Mouse (Mus musculus) left cerebral cortex, adult 18-20 months (tissue): ENCODE measurements around the gene Ubl7. TPM values are rescaled to one million over a fixed set of nuclear protein-coding genes. Genes with fewer than 3 reads are reported as not detected.

Experiments
- DNase-seq, 2 experiments: peaks; one replicate each; pipeline ENCODE4 v3.0.0; 2021 to 2022; ENCODE audit warnings: low spot score in 2 of 2, mixed read lengths in 1 of 2
- total RNA-seq, 2 experiments: library from RNA; stranded (reverse); gene quantifications; 2 replicates each; pipeline ENCODE4 v1.2.3; 2021

Ubl7 gene
- total RNA-seq, 2 experiments from 2014 or later, result 107 to 113 TPM

GRCm38 (mm10) chr9:57907206-57907605, 3.6 kb upstream of the Ubl7 start:
- DNase-seq, result no peak

- no peak for DNase-seq
Measured at GRCm38 (mm10) chr9:57912571-57912970, 1.8 kb downstream of the Ubl7 start.

DNA sequence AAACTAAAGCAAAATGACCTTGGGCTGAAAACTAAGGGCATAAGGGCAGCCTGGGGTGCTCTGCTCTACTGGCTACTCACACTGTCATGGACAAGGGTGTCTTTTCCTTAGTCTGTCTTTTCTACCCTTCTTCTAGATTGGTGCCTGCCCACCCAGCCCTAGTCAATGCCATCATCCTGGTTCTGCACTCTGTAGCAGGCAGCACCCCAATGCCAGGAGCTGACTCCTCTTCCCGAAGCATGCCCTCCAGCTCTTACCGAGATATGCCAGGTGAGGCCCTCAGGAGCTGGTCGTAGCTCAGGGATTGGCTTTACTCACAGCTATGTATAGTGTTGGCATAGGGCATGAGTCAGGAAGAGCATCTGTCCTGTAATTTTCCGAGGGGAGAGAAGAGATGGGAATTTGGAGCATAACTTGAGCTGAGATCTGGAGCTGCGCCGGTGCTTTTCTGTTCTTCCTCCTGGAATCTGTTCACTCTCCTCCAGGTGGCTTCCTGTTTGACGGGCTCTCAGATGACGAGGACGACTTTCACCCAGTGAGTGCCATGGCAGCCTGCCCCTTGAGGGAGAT, 10.8 kb downstream of the Ubl7 start:
- peak in 1 of 2 experiments; percentile 42 for DNase-seq

DNA sequence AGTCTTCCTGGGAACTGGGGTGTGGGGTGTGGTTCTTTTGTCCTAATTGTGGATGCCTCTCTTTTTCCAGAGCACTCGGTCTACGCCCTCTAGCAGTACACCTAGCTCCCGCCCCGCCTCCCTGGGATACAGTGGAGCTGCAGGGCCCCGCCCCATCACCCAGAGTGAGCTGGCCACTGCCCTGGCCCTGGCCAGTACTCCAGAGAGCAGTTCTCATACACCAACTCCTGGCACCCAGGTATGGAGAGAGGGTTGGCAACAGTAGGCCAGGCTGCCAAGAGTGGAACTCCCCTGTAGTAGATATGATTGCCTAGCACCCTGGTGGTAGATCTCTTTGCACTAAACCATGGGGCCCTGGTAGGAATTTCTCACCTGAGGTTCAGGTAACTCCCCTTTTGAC, 11.6 kb downstream of the Ubl7 start:
- DNase-seq, result no peak

DNA sequence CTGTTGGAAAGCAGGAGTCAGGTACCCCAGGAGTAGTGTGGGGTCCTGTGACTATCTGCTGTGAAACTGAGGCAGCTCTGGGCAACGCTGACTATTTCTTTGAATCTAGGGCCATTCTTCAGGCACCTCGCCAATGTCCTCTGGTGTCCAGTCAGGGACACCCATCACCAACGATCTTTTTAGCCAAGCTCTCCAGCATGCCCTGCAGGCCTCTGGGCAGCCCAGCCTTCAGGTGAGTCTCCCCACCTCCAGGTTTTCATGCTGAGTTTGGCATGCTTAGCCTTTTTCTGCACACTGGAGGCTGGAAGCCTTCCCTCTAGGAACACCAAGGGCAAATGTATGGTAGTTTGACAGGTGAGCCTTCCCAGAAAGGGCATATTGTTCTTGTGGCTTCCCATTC, 12.3 kb downstream of the Ubl7 start:
- DNase-seq, result no peak

GRCm38 (mm10) chr9:57931166-57931767, 20.5 kb downstream of the Ubl7 start:
- no peak for DNase-seq

- peak; percentile 65 to 68 for DNase-seq
Measured at GRCm38 (mm10) chr9:57932253-57932652, 21.5 kb downstream of the Ubl7 start.

DNA sequence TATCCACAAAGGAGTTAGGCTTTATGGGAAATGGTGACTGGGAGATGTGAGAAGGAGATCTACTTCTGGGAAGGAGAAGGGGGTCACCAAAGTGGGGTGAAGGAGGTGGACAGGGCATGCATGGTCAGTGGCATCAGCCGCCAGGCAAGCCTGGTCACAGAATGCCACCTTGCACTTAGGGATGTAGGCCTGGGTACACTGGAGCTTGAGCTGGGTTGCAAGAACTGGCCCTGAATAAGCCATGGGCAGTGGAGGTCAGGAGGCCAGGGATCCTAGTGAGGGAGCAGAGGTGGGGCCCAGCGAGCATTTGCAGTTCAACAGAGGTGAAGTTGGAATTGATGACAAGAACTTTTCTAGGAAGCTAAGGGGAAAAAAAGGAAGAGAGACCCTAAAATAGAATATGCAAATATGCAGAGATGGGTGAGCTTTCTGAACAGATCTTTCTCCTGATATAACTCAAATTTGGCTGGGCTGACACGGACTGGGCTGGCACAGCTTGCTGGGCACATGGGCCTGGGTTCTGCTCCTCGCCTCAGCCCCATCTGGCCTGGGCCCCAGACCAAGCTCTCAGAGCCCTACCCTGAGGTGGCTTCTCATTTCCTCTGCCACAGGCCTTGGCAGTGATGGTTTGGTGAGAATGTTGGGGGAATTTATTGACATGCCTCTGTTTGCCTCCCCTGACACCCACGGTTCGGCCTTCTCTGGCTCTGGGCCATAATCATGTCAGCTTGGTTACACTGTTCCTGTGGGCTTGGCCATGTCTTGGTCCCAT, 22.2 kb downstream of the Ubl7 start:
- DNase-seq, result peak; percentile 53 to 72

GRCm38 (mm10) chr9:57935683-57936437, 25.1 kb downstream of the Ubl7 start:
- peak; percentile 93 to 95 for DNase-seq

DNA sequence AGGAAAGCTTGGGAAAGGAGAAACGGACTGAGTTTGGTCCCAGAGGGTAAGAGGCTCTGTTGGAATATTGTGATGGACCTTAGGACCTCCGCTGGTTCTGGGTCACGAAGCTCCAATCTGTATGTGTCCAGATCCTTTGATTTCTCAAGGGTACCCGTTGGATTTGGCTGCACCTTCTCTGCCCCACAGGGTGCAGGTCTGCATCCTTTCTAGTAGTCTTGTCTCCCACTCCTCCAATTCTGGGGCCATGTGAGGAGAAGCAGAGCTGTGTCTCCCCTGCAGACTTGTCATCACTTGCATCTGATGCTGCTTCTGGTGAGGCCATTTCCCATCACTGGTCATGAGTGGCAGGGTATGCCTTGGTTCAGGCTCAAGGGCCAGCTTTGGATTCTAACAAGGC, 26.4 kb downstream of the Ubl7 start:
- DNase-seq, result no peak

DNA sequence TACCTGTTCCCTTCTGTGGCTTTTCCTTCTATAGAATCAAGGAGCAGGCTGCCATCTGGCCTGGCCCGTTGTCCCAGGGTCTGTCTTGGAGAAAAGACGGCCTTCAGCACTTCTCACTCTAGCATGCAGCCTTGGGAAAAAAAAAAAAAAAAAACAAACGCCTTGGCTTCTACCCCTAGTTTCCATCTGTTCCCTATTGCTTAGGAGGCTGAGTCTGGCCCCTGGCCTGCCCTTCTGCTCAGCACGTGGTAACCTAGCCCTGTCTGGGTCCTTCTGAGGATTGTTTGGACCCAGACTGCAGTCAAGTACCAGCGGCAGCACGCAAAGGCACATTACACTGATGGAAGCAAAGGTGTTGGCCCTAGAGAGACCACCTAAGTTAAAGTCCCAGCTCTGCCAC, 26.9 kb downstream of the Ubl7 start:
- DNase-seq, result no peak

GRCm38 (mm10) chr9:57938225-57939055, 27.7 kb downstream of the Ubl7 start:
- DNase-seq, result no peak

DNA sequence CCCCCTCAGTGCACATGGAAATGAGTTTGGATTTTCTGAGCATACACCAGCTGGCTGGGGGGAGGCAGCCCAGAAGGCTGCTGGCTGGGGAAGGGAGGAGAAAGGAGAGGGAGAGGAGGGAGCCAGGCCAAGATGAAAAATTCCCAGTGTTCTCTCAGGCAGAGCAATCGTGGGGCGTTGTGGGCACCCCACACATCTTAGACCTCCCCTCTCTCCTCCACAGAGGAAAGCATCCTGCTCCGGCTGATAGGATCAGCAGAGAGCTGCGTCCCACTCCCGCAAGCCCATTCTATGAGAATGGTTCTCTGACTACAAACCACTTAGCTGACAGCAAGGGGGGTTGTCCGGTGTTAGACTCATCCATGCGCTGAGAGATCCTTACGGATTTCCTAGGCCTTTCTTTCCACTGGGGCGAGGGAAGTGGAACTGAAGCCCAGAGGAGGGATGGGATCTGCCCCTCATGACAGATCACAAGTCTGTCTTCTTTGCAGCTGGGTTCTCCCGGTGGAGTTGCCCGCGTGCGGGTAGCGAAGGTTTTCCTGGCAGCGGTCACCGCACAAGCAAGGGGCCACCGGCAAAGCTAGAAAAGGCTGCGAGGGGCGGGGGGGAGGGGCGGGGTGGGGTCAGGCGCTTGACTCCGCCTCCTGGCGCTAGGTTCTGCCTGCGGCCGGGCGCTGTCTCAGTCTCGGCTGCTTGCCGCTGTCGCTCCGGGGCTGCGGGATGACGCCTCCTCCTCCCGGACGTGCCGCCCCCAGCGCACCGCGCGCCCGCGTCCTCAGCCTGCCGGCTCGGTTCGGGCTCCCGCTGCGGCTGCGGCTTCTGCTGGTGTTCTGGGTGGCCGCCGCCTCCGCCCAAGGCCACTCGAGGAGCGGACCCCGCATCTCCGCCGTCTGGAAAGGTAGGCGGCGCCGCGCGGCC, 28.9 kb downstream of the Ubl7 start, which contains the start of gene Sema7a:
Gene Sema7a (plus strand): TSS at position 682 of the 918 bp plus-strand sequence.
- peak; percentile 85 to 91 for DNase-seq

GRCm38 (mm10) chr9:57940349-57940794, 29.6 kb downstream of the Ubl7 start:
- DNase-seq, result peak in 1 of 2 experiments; percentile 46

GRCm38 (mm10) chr9:57940861-57941638, 30.3 kb downstream of the Ubl7 start:
- peak in 1 of 2 experiments; percentile 40 for DNase-seq

DNA sequence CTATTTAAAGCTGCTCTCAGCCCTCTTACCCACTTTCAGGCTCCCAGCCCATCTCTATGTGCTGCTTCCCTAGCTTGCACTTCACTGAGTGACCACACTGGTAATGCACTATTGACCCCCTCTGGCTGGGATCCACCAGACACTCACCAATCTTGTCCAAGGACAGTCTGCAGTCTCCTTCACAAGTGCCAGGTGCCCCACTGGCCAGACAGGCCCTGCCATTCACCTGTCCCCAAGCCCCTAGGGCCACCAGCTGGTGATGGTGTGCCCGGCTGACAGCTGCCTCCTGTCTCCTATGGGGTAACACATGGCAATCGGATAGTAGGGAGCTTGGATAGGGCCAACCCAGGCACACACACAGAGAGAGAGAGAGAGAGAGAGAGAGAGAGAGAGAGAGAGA, 31.3 kb downstream of the Ubl7 start:
- DNase-seq, result no peak

DNA sequence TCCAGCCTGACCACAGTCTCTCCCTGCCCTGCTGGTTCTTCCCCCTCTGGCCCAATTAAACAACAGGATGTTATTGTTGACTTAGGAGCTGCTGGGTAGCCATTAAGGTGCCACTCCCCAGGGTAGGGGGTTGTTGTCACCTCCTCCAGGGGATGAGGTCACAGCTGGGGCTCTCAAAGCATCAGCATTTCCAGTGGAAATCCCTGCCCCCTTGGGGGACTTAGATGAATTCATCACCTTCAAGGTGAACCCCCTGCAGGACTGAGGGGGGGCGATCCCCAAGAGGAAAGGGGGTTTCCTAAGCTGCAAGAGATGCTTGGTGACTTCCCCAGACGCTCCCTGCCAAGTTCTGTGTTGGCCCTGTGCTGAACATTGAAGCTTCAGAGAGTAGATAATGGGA, 32.3 kb downstream of the Ubl7 start:
- no peak for DNase-seq

DNA sequence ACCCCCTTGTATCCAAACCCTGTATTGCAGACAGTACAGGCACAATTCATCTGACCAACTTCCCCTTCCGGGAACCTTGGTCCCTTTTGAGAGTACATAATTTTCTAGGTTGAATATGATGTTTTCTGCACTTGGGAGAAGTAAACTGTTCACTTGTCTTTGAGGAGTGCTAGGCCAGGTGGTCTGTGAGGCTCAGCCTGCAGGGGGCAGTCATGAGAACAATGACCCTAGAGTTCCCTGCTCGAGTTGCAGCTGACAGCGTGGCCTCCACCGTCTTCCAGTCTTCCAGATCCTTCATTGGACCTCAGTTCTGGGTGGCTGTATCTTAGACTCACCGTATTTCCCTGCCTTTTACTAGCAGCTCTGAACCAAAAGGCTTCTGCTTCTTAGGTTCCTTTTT, 33.8 kb downstream of the Ubl7 start:
- peak; percentile 62 to 68 for DNase-seq
